Mouse (Mus musculus): ENCODE results near the gene Kir3dl1.
"Not testable (repeated sequence)": the region's sequence is repeated elsewhere in the genome, so short reads cannot be mapped to it uniquely, and the experiment has no call there.

Gene Kir3dl1

GRCm38 (mm10) chrX:136517699-136518098 is at the start of gene Kir3dl1:
Gene Kir3dl1, plus strand, starts transcription at chrX:136517999.
- not testable (repeated sequence) for DNase-seq (ENCODE audit: low spot score)

GRCm38 (mm10) chrX:136543956-136544355 is 26.2 kb downstream of the Kir3dl1 start, which contains the start of gene Kir3dl2:
Gene Kir3dl2, minus strand, starts transcription at chrX:136544056.
- DNase-seq (ENCODE audit: low spot score): not testable (repeated sequence)

GRCm38 (mm10) chrX:136569094-136569493 is 51.3 kb downstream of the Kir3dl1 start:
- not testable (repeated sequence) for DNase-seq (ENCODE audit: low spot score)

Data from layer of hippocampus, adult 11-12 months (tissue).